Mouse (Mus musculus): ENCODE measurements around the gene Aasdhppt. TPM values are rescaled to one million over a fixed set of nuclear protein-coding genes. Genes with fewer than 3 reads are reported as not detected.

The Aasdhppt gene
- total RNA-seq (2023), result 3.2 and 4.5 TPM in 2 replicates

GRCm38 (mm10) chr9:4309351-4310085 is at the start of gene Aasdhppt, which contains the start of gene Kbtbd3:
Gene Aasdhppt, minus strand, starts transcription at chr9:4309471.
Gene Kbtbd3, plus strand, starts transcription at chr9:4309833.

Other genes with a start within 250 kb of the Aasdhppt start
- gene Kbtbd3, start 362 bp upstream of the Aasdhppt start, total RNA-seq (2023), result 1.00 and 1.1 TPM in 2 replicates
- 7.8 and 8.4 TPM in 2 replicates for gene Msantd4, start 67.1 kb upstream of the Aasdhppt start, total RNA-seq (2023)

Measured in neutrophil, adult 65 days (primary cell).